Mouse (Mus musculus) small intestine, adult 2 months (tissue): Measurements from ENCODE around the gene Sdhd.

Source experiments
- CTCF ChIP-seq: fragments of 200-500 bp; IDR thresholded peaks from 2 replicates; pipeline ENCODE4 v1.5.1; 2012; ENCODE audit warnings: low read depth, mild to moderate bottlenecking, control low read depth, inconsistent platforms, low read length, moderate library complexity, mixed read lengths; ENCODE audit not compliant: insufficient replicate concordance, insufficient read length; ENCODE audit errors: extremely low read depth
- POLR2A ChIP-seq: fragments of 200-500 bp; IDR thresholded peaks from 2 replicates; pipeline ENCODE4 v1.6.1; 2012; ENCODE audit warnings: low read depth, mild to moderate bottlenecking, control low read depth, inconsistent platforms, low read length, moderate library complexity

- TF ChIP-seq POLR2A (no peak), CTCF (no peak)
Observed at GRCm38 (mm10) chr9:50650503-50650902, 46.9 kb upstream of the Sdhd start.
